Mouse (Mus musculus) embryonic fibroblast, embryonic 13.5 days (primary cell): Measurements from ENCODE around the gene Dnah8.

Experiments
- CTCF ChIP-seq: IDR thresholded peaks from 2 replicates; pipeline ENCODE4 v1.5.1; 2011; ENCODE audit warnings: mild to moderate bottlenecking, control low read depth, low read length, moderate library complexity, borderline replicate concordance; ENCODE audit not compliant: insufficient read depth
- POLR2A ChIP-seq: IDR thresholded peaks from 2 replicates; pipeline ENCODE4 v1.6.1; 2011; ENCODE audit warnings: low read depth, mild to moderate bottlenecking, control low read depth, low read length, moderate library complexity

- TF ChIP-seq CTCF: no peak
- no peak for TF ChIP-seq POLR2A
Observed at GRCm38 (mm10) chr17:30792396-30792795, 168.2 kb downstream of the Dnah8 start.
